In genomic region chr7:64504691-64505231, GRCm38 (mm10) we compare ENCODE assay signal across 9 mouse cellular contexts. TPM values are rescaled to one million over a fixed set of nuclear protein-coding genes. Genes with fewer than 3 reads are reported as not detected.
DNase-seq lines count a peak whose midpoint lies in the region; ATAC-seq and TF ChIP-seq lines count a peak whose summit lies in the region.
"Had no signal": no experiment of that assay in that cellular context is flagged by ENCODE, and none has a peak within 500 bp of the region (broad histone marks: within the 10 kb centered on the region; RNA-seq: fewer than 3 reads in every experiment).

No protein-coding gene starts in this region.

- H3K9me3 ChIP-seq in midbrain, embryonic 11.5 days (ENCODE audit: control insufficient read depth, low read length) = no peaks in the 10 kb centered on the region
- no peaks in the 10 kb centered on the region for H3K9me3 ChIP-seq in liver, postnatal 0 days (ENCODE audit: low read length)

- peak; percentile 7 to 44 for DNase-seq in spleen, postnatal 4 days (ENCODE audit: low spot score in 2 of 2)
- DNase-seq in spleen, adult 12 weeks (ENCODE audit: low spot score) = no peak
- DNase-seq in frontal cortex, postnatal 14 days (ENCODE audit: low spot score in 2 of 2) = peak; percentile 44 to 47
- peak; percentile 87 for DNase-seq in midbrain, embryonic 11.5 days (ENCODE audit: low spot score, missing footprints)
- peak; percentile 52 for DNase-seq in right cerebral cortex, postnatal 4 days
- DNase-seq in liver, postnatal 0 days = no peak
- DNase-seq in adrenal gland, adult 2 months = no peak
- DNase-seq in ovary, adult 18-20 months (ENCODE audit: low spot score) = no peak

- H3K4me1 ChIP-seq in midbrain, embryonic 11.5 days (ENCODE audit: control insufficient read depth, insufficient read depth, low read length) = peaks cover 14% of the 10 kb centered on the region
- H3K4me1 ChIP-seq in liver, postnatal 0 days (ENCODE audit: insufficient read depth) = peaks cover 2% of the 10 kb centered on the region; the same call in 1 of the 2 replicates

- H3K4me2 ChIP-seq in midbrain, embryonic 11.5 days = 0 out of 2 replicates have a peak overlapping the region, but pooled peaks have one; percentile 24
- H3K4me2 ChIP-seq in liver, postnatal 0 days (ENCODE audit: low read depth, low read length) = no peak overlapping the region

- WGBS in midbrain, embryonic 11.5 days = 27% methylated on average over 8 of the region's 8 CpGs
- 38% methylated on average over 8 of the region's 8 CpGs for WGBS in liver, postnatal 0 days (ENCODE audit: insufficient replicate concordance)

- H3K27ac ChIP-seq in midbrain, embryonic 11.5 days (ENCODE audit: low read depth, low read length) = no peak overlapping the region
- H3K27ac ChIP-seq in liver, postnatal 0 days (ENCODE audit: low read depth) = no peak overlapping the region
- H3K27ac ChIP-seq: liver, embryonic 14.5 days had no signal

- TF ChIP-seq CTCF in liver, postnatal 0 days (IDR thresholded peaks at IDR 0.05; ENCODE audit: low read depth) = no peak

- peaks cover 7% of the 10 kb centered on the region for H3K27me3 ChIP-seq in midbrain, embryonic 11.5 days (ENCODE audit: control insufficient read depth, insufficient read depth, low read length)
- peaks cover 33% of the 10 kb centered on the region for H3K27me3 ChIP-seq in liver, postnatal 0 days (ENCODE audit: insufficient read depth, low read length)

- no peaks in the 10 kb centered on the region for H3K36me3 ChIP-seq in midbrain, embryonic 11.5 days (ENCODE audit: control insufficient read depth, insufficient read depth, low read length)
- no peaks in the 10 kb centered on the region for H3K36me3 ChIP-seq in liver, postnatal 0 days (replicated peaks; ENCODE audit: insufficient read depth, low read length)

- no peak for ATAC-seq in midbrain, embryonic 11.5 days (ENCODE audit: low FRiP score)
- no peak for ATAC-seq in liver, postnatal 0 days

- no peak overlapping the region for H3K4me3 ChIP-seq in midbrain, embryonic 11.5 days (ENCODE audit: low read depth, low read length)
- no peak overlapping the region for H3K4me3 ChIP-seq in liver, postnatal 0 days (ENCODE audit: low read depth, low read length)

- TF ChIP-seq EP300 in liver, postnatal 0 days (IDR thresholded peaks at IDR 0.05; ENCODE audit: low read depth) = no peak

- H3K9ac ChIP-seq in midbrain, embryonic 11.5 days (ENCODE audit: low read length) = no peak overlapping the region
- no peak overlapping the region for H3K9ac ChIP-seq in liver, postnatal 0 days (replicated peaks)
- H3K9ac ChIP-seq: liver, embryonic 14.5 days had no signal

RNA-seq across cellular contexts. Expression of gene Apba2, which starts 3.3 kb away (rescaled TPM):
- 68.3 and 82.4 TPM in 2 replicates for polyA plus RNA-seq in midbrain, embryonic 11.5 days (2014; fragmentation: Nextera tagmentation; extraction: Ambion mirVana)
- polyA plus RNA-seq in liver, postnatal 0 days (2015; fragmentation: Nextera tagmentation; extraction: Ambion mirVana) = not detected in 2 replicates
- under 1 TPM in 1 of 2 experiments, not detected in 1; 0.31 TPM for total RNA-seq in adrenal gland, adult 2 months (2021)
- 0.48 and 1.4 TPM in 2 replicates for polyA plus RNA-seq in adrenal gland, adult 2 months (2012; rRNA removed)

Comparison
In these comparisons a context has a peak if more than half of its experiments do, and no peak if none do; other contexts are left out.
1. DNase-seq: peak in spleen, postnatal 4 days (2 of 2), frontal cortex, postnatal 14 days (2 of 2), midbrain, embryonic 11.5 days (single experiment) and right cerebral cortex, postnatal 4 days (single experiment); none in spleen, adult 12 weeks (single experiment), liver, postnatal 0 days (single experiment), adrenal gland, adult 2 months (single experiment) and ovary, adult 18-20 months (single experiment).
2. RNA of gene Apba2, which starts 3.3 kb away (polyA plus RNA-seq): 68.3 to 82.4 TPM in midbrain, embryonic 11.5 days; 0.48 to 1.4 TPM in adrenal gland, adult 2 months and not detected in liver, postnatal 0 days; every median in the first group is over 10 times any median in the second.